ENCODE assay signal across 26 mouse cellular contexts in genomic region chr7:44919127-44919526, GRCm38 (mm10). TPM values are rescaled to one million over a fixed set of nuclear protein-coding genes. Genes with fewer than 3 reads are reported as not detected.
A peak's percentile ranks its signal among the peaks of the same experiment; 100 is the strongest.
DNase-seq lines count a peak whose midpoint lies in the region; ATAC-seq and TF ChIP-seq lines count a peak whose summit lies in the region.
"Had no signal": no experiment of that assay in that cellular context is flagged by ENCODE, and none has a peak within 500 bp of the region (broad histone marks: within the 10 kb centered on the region; RNA-seq: fewer than 3 reads in every experiment).

No protein-coding gene starts in this region.

- peak overlapping the region; percentile 71 for H3K27ac ChIP-seq in embryonic facial prominence, embryonic 13.5 days
- H3K27ac ChIP-seq in embryonic facial prominence, embryonic 10.5 days (replicated peaks) = no peak overlapping the region
- no peak overlapping the region for H3K27ac ChIP-seq in intestine, postnatal 0 days (ENCODE audit: low read depth, low read length)
- no peak overlapping the region for H3K27ac ChIP-seq in intestine, embryonic 16.5 days (ENCODE audit: low read length)
- 0 out of 2 replicates have a peak overlapping the region, but pooled peaks have one; percentile 45 for H3K27ac ChIP-seq in liver, embryonic 15.5 days (replicated peaks)
- H3K27ac ChIP-seq in liver, embryonic 11.5 days (ENCODE audit: low read depth, low read length) = no peak overlapping the region
- peak overlapping the region; percentile 18 for H3K27ac ChIP-seq in stomach, postnatal 0 days (replicated peaks)
- H3K27ac ChIP-seq: heart, adult 2 months; heart, embryonic 15.5 days; limb, embryonic 10.5 days; limb, embryonic 15.5 days had no signal

- WGBS in embryonic facial prominence, embryonic 13.5 days = 66% methylated on average over 5 of the region's 5 CpGs
- WGBS in embryonic facial prominence, embryonic 10.5 days = 92% methylated on average over 5 of the region's 5 CpGs
- WGBS in intestine, postnatal 0 days = 88% methylated on average over 5 of the region's 5 CpGs
- whole genome bisulfite sequencing in intestine, embryonic 16.5 days = 88% methylated on average over 5 of the region's 5 CpGs
- 91% methylated on average over 5 of the region's 5 CpGs for WGBS in liver, embryonic 15.5 days (ENCODE audit: insufficient replicate concordance)
- 94% methylated on average over 5 of the region's 5 CpGs for WGBS in liver, embryonic 11.5 days
- 84% methylated on average over 5 of the region's 5 CpGs for WGBS in stomach, postnatal 0 days

- H3K4me1 ChIP-seq in embryonic facial prominence, embryonic 13.5 days = peaks cover 26% of the 10 kb centered on the region
- no peaks in the 10 kb centered on the region for H3K4me1 ChIP-seq in embryonic facial prominence, embryonic 10.5 days
- no peaks in the 10 kb centered on the region for H3K4me1 ChIP-seq in intestine, postnatal 0 days (replicated peaks; ENCODE audit: control insufficient read depth, insufficient read depth, low read length)
- H3K4me1 ChIP-seq in intestine, embryonic 16.5 days (ENCODE audit: control insufficient read depth, insufficient read depth, low read length) = peaks cover 7% of the 10 kb centered on the region; the same call in 1 of the 2 replicates
- peaks cover 57% of the 10 kb centered on the region for H3K4me1 ChIP-seq in liver, embryonic 15.5 days (replicated peaks)
- peaks cover 24% of the 10 kb centered on the region for H3K4me1 ChIP-seq in liver, embryonic 11.5 days (replicated peaks; ENCODE audit: control insufficient read depth, insufficient read depth, low read length)
- no peaks in the 10 kb centered on the region for H3K4me1 ChIP-seq in stomach, postnatal 0 days (replicated peaks; ENCODE audit: control insufficient read depth, insufficient read depth)
- H3K4me1 ChIP-seq: limb, embryonic 10.5 days had no signal

- H3K27me3 ChIP-seq in embryonic facial prominence, embryonic 13.5 days = no peaks in the 10 kb centered on the region
- H3K27me3 ChIP-seq in embryonic facial prominence, embryonic 10.5 days (replicated peaks; ENCODE audit: low read depth, poor library complexity, severe bottlenecking) = no peaks in the 10 kb centered on the region
- H3K27me3 ChIP-seq in intestine, postnatal 0 days (replicated peaks; ENCODE audit: control insufficient read depth, insufficient read depth, low read length) = no peaks in the 10 kb centered on the region
- H3K27me3 ChIP-seq in intestine, embryonic 16.5 days (replicated peaks; ENCODE audit: control insufficient read depth, insufficient read depth, low read length) = no peaks in the 10 kb centered on the region
- H3K27me3 ChIP-seq in liver, embryonic 15.5 days = no peaks in the 10 kb centered on the region
- H3K27me3 ChIP-seq in liver, embryonic 11.5 days (replicated peaks; ENCODE audit: control insufficient read depth, insufficient read depth, low read length) = no peaks in the 10 kb centered on the region
- no peaks in the 10 kb centered on the region for H3K27me3 ChIP-seq in stomach, postnatal 0 days (ENCODE audit: control insufficient read depth, insufficient read depth, low read length)
- H3K27me3 ChIP-seq: heart, embryonic 15.5 days; limb, embryonic 15.5 days; Patski had no signal

- no peak overlapping the region for H3K4me3 ChIP-seq in embryonic facial prominence, embryonic 13.5 days
- H3K4me3 ChIP-seq in embryonic facial prominence, embryonic 10.5 days = no peak overlapping the region
- no peak overlapping the region for H3K4me3 ChIP-seq in intestine, postnatal 0 days (ENCODE audit: low read depth, low read length)
- no peak overlapping the region for H3K4me3 ChIP-seq in intestine, embryonic 16.5 days (ENCODE audit: low read length)
- no peak overlapping the region for H3K4me3 ChIP-seq in liver, embryonic 15.5 days (replicated peaks)
- no peak overlapping the region for H3K4me3 ChIP-seq in liver, embryonic 11.5 days (ENCODE audit: low read depth, low read length)
- no peak overlapping the region for H3K4me3 ChIP-seq in stomach, postnatal 0 days (ENCODE audit: low read depth, low read length)
- H3K4me3 ChIP-seq: heart, adult 2 months; heart, embryonic 15.5 days; limb, embryonic 10.5 days; limb, embryonic 15.5 days had no signal

- TF ChIP-seq CTCF in intestine, postnatal 0 days (IDR thresholded peaks at IDR 0.05; ENCODE audit: low read depth) = no peak
- no peak for TF ChIP-seq CTCF in stomach, postnatal 0 days (IDR thresholded peaks at IDR 0.05; ENCODE audit: low read depth)

- H3K4me2 ChIP-seq in embryonic facial prominence, embryonic 13.5 days = peak overlapping the region; percentile 12; the same call in 1 of the 2 replicates
- no peak overlapping the region for H3K4me2 ChIP-seq in intestine, postnatal 0 days (replicated peaks; ENCODE audit: low read depth)
- H3K4me2 ChIP-seq in intestine, embryonic 16.5 days (ENCODE audit: low read depth, low read length) = no peak overlapping the region
- H3K4me2 ChIP-seq in liver, embryonic 15.5 days = no peak overlapping the region
- no peak overlapping the region for H3K4me2 ChIP-seq in liver, embryonic 11.5 days
- no peak overlapping the region for H3K4me2 ChIP-seq in stomach, postnatal 0 days (replicated peaks; ENCODE audit: low read depth)
- H3K4me2 ChIP-seq: heart, embryonic 15.5 days; limb, embryonic 15.5 days; lung, embryonic 14.5 days had no signal

- H3K9ac ChIP-seq in embryonic facial prominence, embryonic 13.5 days = 0 out of 2 replicates have a peak overlapping the region, but pooled peaks have one; percentile 1
- H3K9ac ChIP-seq in intestine, postnatal 0 days (ENCODE audit: low read depth, low read length) = 0 out of 2 replicates have a peak overlapping the region, but pooled peaks have one; percentile 7
- H3K9ac ChIP-seq in intestine, embryonic 16.5 days (ENCODE audit: low read depth, low read length) = no peak overlapping the region
- H3K9ac ChIP-seq in liver, embryonic 15.5 days = no peak overlapping the region
- no peak overlapping the region for H3K9ac ChIP-seq in liver, embryonic 11.5 days (ENCODE audit: low read depth, low read length)
- H3K9ac ChIP-seq in stomach, postnatal 0 days (ENCODE audit: low read length) = no peak overlapping the region
- H3K9ac ChIP-seq: heart, embryonic 15.5 days; limb, embryonic 15.5 days; lung, embryonic 14.5 days had no signal

- no peak for ATAC-seq in embryonic facial prominence, embryonic 13.5 days (ENCODE audit: insufficient number of reproducible peaks, insufficient read depth, low FRiP score, low TSS enrichment, low read depth)
- ATAC-seq in intestine, postnatal 0 days = no peak
- no peak for ATAC-seq in intestine, embryonic 16.5 days
- no peak for ATAC-seq in liver, embryonic 15.5 days (ENCODE audit: insufficient read depth)
- no peak for ATAC-seq in liver, embryonic 11.5 days (replicated peaks; ENCODE audit: low FRiP score)
- ATAC-seq in stomach, postnatal 0 days (ENCODE audit: low FRiP score, low TSS enrichment) = no peak
- ATAC-seq: forebrain, embryonic 14.5 days; midbrain, embryonic 16.5 days; Patski had no signal

- DNase-seq in embryonic facial prominence, embryonic 10.5 days (ENCODE audit: low spot score) = no peak
- DNase-seq in liver, embryonic 11.5 days (ENCODE audit: low spot score) = no peak
- DNase-seq in stomach, postnatal 0 days (ENCODE audit: low spot score) = no peak
- DNase-seq: adrenal gland, postnatal 10 days; cerebellum, adult 11 months; cerebellum, adult 9-11 months; gastrocnemius, postnatal 36 days; heart, adult 2 months; kidney, adult 11 months; kidney, postnatal 25 days; lung, embryonic 14.5 days; lung, postnatal 14 days; thymus, postnatal 4 days had no signal

- no peak for TF ChIP-seq EP300 in stomach, postnatal 0 days (optimal IDR thresholded peaks at IDR 0.05)

- H3K36me3 ChIP-seq in embryonic facial prominence, embryonic 13.5 days = peaks cover 56% of the 10 kb centered on the region
- H3K36me3 ChIP-seq in embryonic facial prominence, embryonic 10.5 days (replicated peaks) = peaks cover 81% of the 10 kb centered on the region
- peaks cover 52% of the 10 kb centered on the region for H3K36me3 ChIP-seq in intestine, postnatal 0 days (ENCODE audit: control insufficient read depth, insufficient read depth)
- peaks cover 6% of the 10 kb centered on the region; the same call in 1 of the 2 replicates for H3K36me3 ChIP-seq in intestine, embryonic 16.5 days (ENCODE audit: control insufficient read depth, insufficient read depth, low read length)
- peaks cover 79% of the 10 kb centered on the region for H3K36me3 ChIP-seq in liver, embryonic 15.5 days (replicated peaks)
- H3K36me3 ChIP-seq in liver, embryonic 11.5 days (ENCODE audit: control insufficient read depth, insufficient read depth, low read length) = peaks cover 25% of the 10 kb centered on the region
- H3K36me3 ChIP-seq in stomach, postnatal 0 days (ENCODE audit: control insufficient read depth, insufficient read depth, low read length) = peaks cover 14% of the 10 kb centered on the region; the same call in 1 of the 2 replicates

- no peaks in the 10 kb centered on the region for H3K9me3 ChIP-seq in embryonic facial prominence, embryonic 13.5 days
- no peaks in the 10 kb centered on the region for H3K9me3 ChIP-seq in embryonic facial prominence, embryonic 10.5 days
- no peaks in the 10 kb centered on the region for H3K9me3 ChIP-seq in intestine, postnatal 0 days (ENCODE audit: control insufficient read depth)
- no peaks in the 10 kb centered on the region for H3K9me3 ChIP-seq in intestine, embryonic 16.5 days (ENCODE audit: control insufficient read depth, low read length)
- H3K9me3 ChIP-seq in liver, embryonic 15.5 days (replicated peaks) = no peaks in the 10 kb centered on the region
- H3K9me3 ChIP-seq in liver, embryonic 11.5 days (ENCODE audit: control insufficient read depth, low read length) = no peaks in the 10 kb centered on the region
- no peaks in the 10 kb centered on the region for H3K9me3 ChIP-seq in stomach, postnatal 0 days (ENCODE audit: control insufficient read depth, low read length)
- H3K9me3 ChIP-seq: G1E; heart, embryonic 15.5 days; limb, embryonic 10.5 days; limb, embryonic 15.5 days had no signal

RNA-seq across cellular contexts. Expression of gene Ap2a1, which starts 10.2 kb away (rescaled TPM):
- 72.3 and 77.5 TPM in 2 replicates for polyA plus RNA-seq in embryonic facial prominence, embryonic 13.5 days (2015; fragmentation: Nextera tagmentation; extraction: Ambion mirVana)
- polyA plus RNA-seq in embryonic facial prominence, embryonic 10.5 days (2016; fragmentation: Nextera tagmentation; extraction: Ambion mirVana) = 75.1 and 77.1 TPM in 2 replicates
- polyA plus RNA-seq in intestine, postnatal 0 days (2015; fragmentation: Nextera tagmentation; extraction: Ambion mirVana) = 42.8 and 44.1 TPM in 2 replicates
- polyA plus RNA-seq in intestine, embryonic 16.5 days (2015; fragmentation: Nextera tagmentation; extraction: Ambion mirVana) = 56.8 and 61.2 TPM in 2 replicates
- polyA plus RNA-seq in liver, embryonic 15.5 days (2015; fragmentation: Nextera tagmentation; extraction: Ambion mirVana) = 69.1 and 70.9 TPM in 2 replicates
- polyA plus RNA-seq in liver, embryonic 11.5 days (2014; fragmentation: Nextera tagmentation; extraction: Ambion mirVana) = 100 and 111 TPM in 2 replicates
- polyA plus RNA-seq in stomach, postnatal 0 days (2015; fragmentation: Nextera tagmentation; extraction: Ambion mirVana) = 29.3 and 33.9 TPM in 2 replicates

RNA-seq across cellular contexts. Expression of gene Fuz, which starts 23.2 kb away (rescaled TPM):
- 26.1 and 29.7 TPM in 2 replicates for polyA plus RNA-seq in embryonic facial prominence, embryonic 13.5 days (2015; fragmentation: Nextera tagmentation; extraction: Ambion mirVana)
- polyA plus RNA-seq in embryonic facial prominence, embryonic 10.5 days (2016; fragmentation: Nextera tagmentation; extraction: Ambion mirVana) = 17.6 and 20.1 TPM in 2 replicates
- polyA plus RNA-seq in intestine, postnatal 0 days (2015; fragmentation: Nextera tagmentation; extraction: Ambion mirVana) = 11.1 and 12.1 TPM in 2 replicates
- 18.2 and 19.4 TPM in 2 replicates for polyA plus RNA-seq in intestine, embryonic 16.5 days (2015; fragmentation: Nextera tagmentation; extraction: Ambion mirVana)
- polyA plus RNA-seq in liver, embryonic 15.5 days (2015; fragmentation: Nextera tagmentation; extraction: Ambion mirVana) = 6.7 and 6.9 TPM in 2 replicates
- polyA plus RNA-seq in liver, embryonic 11.5 days (2014; fragmentation: Nextera tagmentation; extraction: Ambion mirVana) = 15.5 and 17.6 TPM in 2 replicates
- 13.1 and 15.6 TPM in 2 replicates for polyA plus RNA-seq in stomach, postnatal 0 days (2015; fragmentation: Nextera tagmentation; extraction: Ambion mirVana)

RNA-seq across cellular contexts. Expression of gene Tsks, which starts 23.9 kb away (rescaled TPM):
- 0.25 and 0.26 TPM in 2 replicates for polyA plus RNA-seq in embryonic facial prominence, embryonic 13.5 days (2015; fragmentation: Nextera tagmentation; extraction: Ambion mirVana)
- 0.14 and 0.30 TPM in 2 replicates for polyA plus RNA-seq in embryonic facial prominence, embryonic 10.5 days (2016; fragmentation: Nextera tagmentation; extraction: Ambion mirVana)
- 0.13 TPM in 1 of 2 replicates, not detected in the other for polyA plus RNA-seq in intestine, postnatal 0 days (2015; fragmentation: Nextera tagmentation; extraction: Ambion mirVana)
- polyA plus RNA-seq in intestine, embryonic 16.5 days (2015; fragmentation: Nextera tagmentation; extraction: Ambion mirVana) = 0.28 TPM in 1 of 2 replicates, not detected in the other
- 0.08 TPM in 1 of 2 replicates, not detected in the other for polyA plus RNA-seq in liver, embryonic 15.5 days (2015; fragmentation: Nextera tagmentation; extraction: Ambion mirVana)
- 0.10 TPM in 1 of 2 replicates, not detected in the other for polyA plus RNA-seq in liver, embryonic 11.5 days (2014; fragmentation: Nextera tagmentation; extraction: Ambion mirVana)
- 0.08 TPM in 1 of 2 replicates, not detected in the other for polyA plus RNA-seq in stomach, postnatal 0 days (2015; fragmentation: Nextera tagmentation; extraction: Ambion mirVana)
- polyA plus RNA-seq: forebrain, embryonic 14.5 days; kidney, embryonic 14.5 days; neural tube, embryonic 11.5 days had no signal

RNA-seq across cellular contexts. Expression of gene Med25, which starts 26.6 kb away (rescaled TPM):
- polyA plus RNA-seq in embryonic facial prominence, embryonic 13.5 days (2015; fragmentation: Nextera tagmentation; extraction: Ambion mirVana) = 107 and 111 TPM in 2 replicates
- 135 and 146 TPM in 2 replicates for polyA plus RNA-seq in embryonic facial prominence, embryonic 10.5 days (2016; fragmentation: Nextera tagmentation; extraction: Ambion mirVana)
- 60.0 and 62.9 TPM in 2 replicates for polyA plus RNA-seq in intestine, postnatal 0 days (2015; fragmentation: Nextera tagmentation; extraction: Ambion mirVana)
- 86.6 and 98.5 TPM in 2 replicates for polyA plus RNA-seq in intestine, embryonic 16.5 days (2015; fragmentation: Nextera tagmentation; extraction: Ambion mirVana)
- 46.8 and 56.2 TPM in 2 replicates for polyA plus RNA-seq in liver, embryonic 15.5 days (2015; fragmentation: Nextera tagmentation; extraction: Ambion mirVana)
- polyA plus RNA-seq in liver, embryonic 11.5 days (2014; fragmentation: Nextera tagmentation; extraction: Ambion mirVana) = 66.8 and 72.5 TPM in 2 replicates
- 64.4 and 75.3 TPM in 2 replicates for polyA plus RNA-seq in stomach, postnatal 0 days (2015; fragmentation: Nextera tagmentation; extraction: Ambion mirVana)

RNA-seq across cellular contexts. Expression of gene Ptov1, which starts 49.5 kb away (rescaled TPM):
- 469 and 526 TPM in 2 replicates for polyA plus RNA-seq in embryonic facial prominence, embryonic 13.5 days (2015; fragmentation: Nextera tagmentation; extraction: Ambion mirVana)
- 514 and 525 TPM in 2 replicates for polyA plus RNA-seq in embryonic facial prominence, embryonic 10.5 days (2016; fragmentation: Nextera tagmentation; extraction: Ambion mirVana)
- 112 and 114 TPM in 2 replicates for polyA plus RNA-seq in intestine, postnatal 0 days (2015; fragmentation: Nextera tagmentation; extraction: Ambion mirVana)
- polyA plus RNA-seq in intestine, embryonic 16.5 days (2015; fragmentation: Nextera tagmentation; extraction: Ambion mirVana) = 71.8 and 159 TPM in 2 replicates
- polyA plus RNA-seq in liver, embryonic 15.5 days (2015; fragmentation: Nextera tagmentation; extraction: Ambion mirVana) = 54.1 and 59.1 TPM in 2 replicates
- polyA plus RNA-seq in liver, embryonic 11.5 days (2014; fragmentation: Nextera tagmentation; extraction: Ambion mirVana) = 162 and 164 TPM in 2 replicates
- polyA plus RNA-seq in stomach, postnatal 0 days (2015; fragmentation: Nextera tagmentation; extraction: Ambion mirVana) = 159 and 179 TPM in 2 replicates

Comparison
In these comparisons a context has a peak if more than half of its experiments do, and no peak if none do; other contexts are left out.
1. H3K27ac ChIP-seq: peak in embryonic facial prominence, embryonic 13.5 days (single experiment), liver, embryonic 15.5 days (single experiment) and stomach, postnatal 0 days (single experiment); none in embryonic facial prominence, embryonic 10.5 days (single experiment), intestine, postnatal 0 days (single experiment), intestine, embryonic 16.5 days (single experiment) and liver, embryonic 11.5 days (single experiment).
2. H3K9ac ChIP-seq: peak in embryonic facial prominence, embryonic 13.5 days (single experiment) and intestine, postnatal 0 days (single experiment); none in intestine, embryonic 16.5 days (single experiment), liver, embryonic 15.5 days (single experiment), liver, embryonic 11.5 days (single experiment) and stomach, postnatal 0 days (single experiment).